Mouse (Mus musculus) stomach, postnatal 0 days (tissue): ENCODE measurements at regions not wholly inside any gene's neighbourhood (a gene's known extent, or its start where the extent isn't known, plus 50 kb on each side); places are given as distances from the start of the nearest gene placed in this dataset.

Experiments used
- ATAC-seq: fragments of 200-750 bp; cut with Nextera tagmentation; 2 replicates; pipeline ENCODE4 v1.8.0; 2017; ENCODE audit not compliant: low FRiP score, low TSS enrichment
- DNase-seq: peaks from one replicate; pipeline ENCODE4 v3.0.0-alpha.2; 2016; ENCODE audit warnings: low spot score
- H3K27ac ChIP-seq: fragments of 300-500 bp; sonication (generic); replicated peaks from 2 replicates; pipeline ENCODE4 v1.5.1; 2014; ENCODE audit warnings: mild to moderate bottlenecking, control low read depth
- H3K27me3 ChIP-seq: fragments of 300-500 bp; sonication (generic); 2 replicates; pipeline ENCODE4 v1.6.1; 2014; ENCODE audit warnings: low read length; ENCODE audit not compliant: control insufficient read depth, insufficient read depth
- H3K36me3 ChIP-seq: fragments of 300-500 bp; sonication (generic); 2 replicates; pipeline ENCODE4 v1.6.1; 2014; ENCODE audit warnings: low read length, mixed read lengths; ENCODE audit not compliant: control insufficient read depth, insufficient read depth
- H3K4me1 ChIP-seq: fragments of 300-500 bp; sonication (generic); replicated peaks from 2 replicates; pipeline ENCODE4 v1.6.1; 2014; ENCODE audit warnings: antibody characterized with exemption; ENCODE audit not compliant: control insufficient read depth, insufficient read depth
- H3K4me2 ChIP-seq: fragments of 300-500 bp; sonication (generic); replicated peaks from 2 replicates; pipeline ENCODE4 v1.6.1; 2014; ENCODE audit warnings: low read depth, mild to moderate bottlenecking, control low read depth, moderate library complexity
- H3K4me3 ChIP-seq: fragments of 300-500 bp; sonication (generic); 2 replicates; pipeline ENCODE4 v1.5.1; 2014; ENCODE audit warnings: low read depth, low read length, control low read depth
- H3K9ac ChIP-seq: fragments of 300-500 bp; sonication (generic); 2 replicates; pipeline ENCODE4 v1.6.1; 2014; ENCODE audit warnings: mild to moderate bottlenecking, low read length, control low read depth, mixed read lengths
- H3K9me3 ChIP-seq: fragments of 300-500 bp; sonication (generic); 2 replicates; pipeline ENCODE4 v1.6.1; 2016; ENCODE audit warnings: low read length; ENCODE audit not compliant: control insufficient read depth
- CTCF ChIP-seq: IDR thresholded peaks from 2 replicates; pipeline ENCODE4 v1.5.1; 2016; ENCODE audit warnings: antibody characterized with exemption, low read depth, mild to moderate bottlenecking, moderate library complexity
- EP300 ChIP-seq: optimal IDR thresholded peaks from 2 replicates; pipeline ENCODE3; 2016; ENCODE audit warnings: antibody characterized with exemption
- WGBS: fragments of 180-500 bp; shearing (Covaris S2); extraction: QIAGEN DNeasy Blood & Tissue Kit; methylation state at CpG from one replicate; pipeline ENCODE4 v1.1.7; 2014; 5-methylcytosine and 5-hydroxymethylcytosine counted together

DNA sequence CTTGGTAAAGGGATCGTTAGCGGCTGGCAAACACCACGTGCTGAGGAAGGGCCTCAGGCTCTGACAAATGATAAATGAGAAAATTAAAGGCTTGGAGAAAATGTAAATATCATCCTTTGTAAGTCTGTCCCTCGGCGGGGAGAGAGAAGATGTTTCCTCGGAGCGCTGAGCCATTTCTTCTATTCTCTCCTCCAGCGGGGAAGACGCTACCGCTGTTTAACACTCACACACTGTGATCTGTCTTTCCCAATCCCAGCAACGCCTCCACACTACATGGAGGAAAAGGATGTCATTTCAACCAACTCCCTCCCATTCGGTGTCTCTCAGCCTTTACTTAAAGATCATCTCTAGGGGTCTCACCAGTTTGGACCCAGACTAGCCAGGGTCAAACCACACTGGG lies 239.0 kb downstream of the Prex1 start:
- Histone ChIP-seq H3K27me3 (no peaks in the 10 kb centered on the region), H3K9me3 (no peaks in the 10 kb centered on the region), H3K27ac (no peak overlapping the region), H3K36me3 (no peaks in the 10 kb centered on the region), H3K4me3 (no peak overlapping the region), H3K4me1 (no peaks in the 10 kb centered on the region), H3K4me2 (no peak overlapping the region), H3K9ac (no peak overlapping the region)
- 27% methylated on average over 12 of the region's 12 CpGs for WGBS
- no peak for DNase-seq
- TF ChIP-seq CTCF (no peak), EP300 (no peak)
- no peak for ATAC-seq

GRCm38 (mm10) chr2:166471257-166471753 lies 242.3 kb downstream of the Prex1 start:
- ATAC-seq (no peak), DNase-seq (no peak)
- WGBS = 56% methylated on average over 6 of the region's 6 CpGs

DNA sequence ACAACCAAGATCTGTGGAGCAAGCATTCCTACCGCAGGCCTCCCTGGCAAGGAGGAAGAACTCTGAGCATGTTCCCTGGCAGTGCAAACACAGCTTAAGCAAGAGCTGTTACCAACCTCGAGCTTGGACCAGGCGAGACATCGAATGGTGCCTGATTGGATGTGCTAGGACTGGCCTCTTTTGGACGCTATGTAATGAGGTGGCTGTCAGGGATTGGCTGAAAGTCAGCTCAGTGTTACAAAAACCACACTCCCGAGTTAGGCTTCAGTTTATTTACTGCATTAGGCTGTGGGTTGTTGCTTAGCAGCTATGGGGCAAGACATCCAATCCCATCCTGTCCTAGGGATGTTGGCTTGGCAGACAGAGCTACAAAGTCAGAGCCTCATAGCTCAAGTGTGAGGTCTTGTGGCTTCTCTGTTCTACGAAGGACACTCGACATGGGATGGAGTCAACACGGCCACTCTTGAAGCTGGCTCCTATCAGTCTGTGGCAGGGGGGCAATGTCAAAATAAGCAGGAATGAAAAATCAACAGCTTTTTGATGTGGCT lies 244.5 kb downstream of the Prex1 start:
- Histone ChIP-seq H3K4me3 (no peak overlapping the region), H3K4me1 (no peaks in the 10 kb centered on the region), H3K27me3 (no peaks in the 10 kb centered on the region), H3K36me3 (no peaks in the 10 kb centered on the region), H3K4me2 (no peak overlapping the region), H3K9me3 (no peaks in the 10 kb centered on the region), H3K27ac (no peak overlapping the region), H3K9ac (no peak overlapping the region)
- DNase-seq (no peak), ATAC-seq (peak; percentile 81)
- WGBS = 52% methylated on average over 9 of the region's 9 CpGs
- TF ChIP-seq CTCF = no peak
- TF ChIP-seq EP300 = no peak

More at GRCm38 (mm10) chr2:166471257-166471753, 242.3 kb downstream of the Prex1 start:
- no peaks in the 10 kb centered on the region for H3K27me3 ChIP-seq
- no peak overlapping the region for H3K27ac ChIP-seq
- no peaks in the 10 kb centered on the region for H3K36me3 ChIP-seq
- H3K4me1 ChIP-seq = no peaks in the 10 kb centered on the region
- no peaks in the 10 kb centered on the region for H3K9me3 ChIP-seq
- no peak overlapping the region for H3K4me2 ChIP-seq
- H3K9ac ChIP-seq = no peak overlapping the region
- H3K4me3 ChIP-seq = no peak overlapping the region
- TF ChIP-seq EP300 (no peak), CTCF (no peak)

- Histone ChIP-seq H3K9ac (no peak overlapping the region), H3K4me1 (no peaks in the 10 kb centered on the region)
- DNase-seq = no peak
Measured at GRCm38 (mm10) chr2:166467137-166467536, 246.5 kb downstream of the Prex1 start.

DNA sequence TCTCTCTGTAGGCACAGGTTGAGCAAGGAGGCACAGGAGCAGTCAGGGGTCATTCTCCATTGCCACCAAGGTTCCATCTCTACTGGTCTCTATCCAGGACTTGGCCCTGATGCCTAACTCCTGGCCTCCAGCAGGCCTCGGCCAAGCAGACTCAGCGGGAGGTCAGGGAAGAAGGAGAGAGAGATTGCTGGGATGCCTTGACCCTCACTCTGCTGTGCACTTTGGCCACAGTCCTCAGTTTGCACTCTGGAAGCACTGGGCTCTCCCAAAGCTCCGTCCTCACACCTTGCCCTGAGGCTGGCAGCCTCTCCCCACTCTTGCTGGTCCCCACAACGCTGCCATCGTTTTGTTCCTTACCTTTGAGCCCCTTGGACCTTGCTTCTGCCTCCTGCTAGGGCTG lies 248.1 kb downstream of the Prex1 start:
- H3K4me3 ChIP-seq = no peak overlapping the region
- no peaks in the 10 kb centered on the region for H3K36me3 ChIP-seq
- DNase-seq (no peak), ATAC-seq (no peak)
- no peak overlapping the region for H3K9ac ChIP-seq
- no peaks in the 10 kb centered on the region for H3K4me1 ChIP-seq
- no peaks in the 10 kb centered on the region for H3K9me3 ChIP-seq
- no peak overlapping the region for H3K4me2 ChIP-seq
- TF ChIP-seq EP300 (no peak), CTCF (no peak)
- no peak overlapping the region for H3K27ac ChIP-seq
- no peaks in the 10 kb centered on the region for H3K27me3 ChIP-seq
- 70% methylated on average over 5 of the region's 5 CpGs for WGBS

More at GRCm38 (mm10) chr2:166467137-166467536, 246.5 kb downstream of the Prex1 start:
- WGBS = 51% methylated on average over 7 of the region's 7 CpGs
- no peak for TF ChIP-seq CTCF
- TF ChIP-seq EP300 = no peak
- Histone ChIP-seq H3K9me3 (no peaks in the 10 kb centered on the region), H3K27ac (no peak overlapping the region), H3K4me3 (no peak overlapping the region), H3K4me2 (no peak overlapping the region), H3K27me3 (no peaks in the 10 kb centered on the region), H3K36me3 (no peaks in the 10 kb centered on the region)
- ATAC-seq = no peak

GRCm38 (mm10) chr2:166463539-166463938 lies 250.1 kb downstream of the Prex1 start:
- H3K4me2 ChIP-seq = no peak overlapping the region
- H3K9ac ChIP-seq = no peak overlapping the region
- peak overlapping the region; percentile 58 for H3K27ac ChIP-seq
- H3K4me1 ChIP-seq = no peaks in the 10 kb centered on the region
- TF ChIP-seq CTCF (no peak), EP300 (no peak)
- no peaks in the 10 kb centered on the region for H3K27me3 ChIP-seq
- no peak overlapping the region for H3K4me3 ChIP-seq
- DNase-seq = peak; percentile 30
- no peaks in the 10 kb centered on the region for H3K36me3 ChIP-seq
- 47% methylated on average over 9 of the region's 9 CpGs for WGBS
- H3K9me3 ChIP-seq = no peaks in the 10 kb centered on the region
- ATAC-seq = peak; percentile 55; the same call in 1 of the 2 replicates
